ENCODE assay signal across 15 mouse cellular contexts in the genomic region with DNA sequence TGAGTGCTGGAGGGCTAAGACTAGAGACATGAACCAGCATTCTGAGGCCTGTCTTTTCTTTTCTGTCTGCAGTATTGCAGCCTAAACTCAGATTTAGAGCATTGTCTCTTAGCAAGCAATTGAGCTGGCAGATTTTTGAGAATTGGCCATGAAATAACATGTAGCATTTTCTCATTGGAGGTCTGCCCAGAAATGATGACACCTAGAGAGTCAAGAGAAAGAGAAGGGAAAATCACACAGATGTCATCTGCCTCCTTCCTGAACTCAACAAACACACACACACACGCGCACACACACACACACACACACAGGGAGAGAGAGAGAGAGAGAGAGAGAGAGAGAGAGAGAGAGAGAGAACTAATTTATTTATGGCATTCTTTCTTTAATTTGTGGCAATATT.
DNase-seq lines count a peak whose midpoint lies in the region; ATAC-seq and TF ChIP-seq lines count a peak whose summit lies in the region.
"Had no signal": no experiment of that assay in that cellular context is flagged by ENCODE, and none has a peak within 500 bp of the region (broad histone marks: within the 10 kb centered on the region; RNA-seq: fewer than 3 reads in every experiment).

No protein-coding gene starts in this region.

- H3K9me3 ChIP-seq in forebrain, postnatal 0 days (ENCODE audit: low read length): no peaks in the 10 kb centered on the region
- no peaks in the 10 kb centered on the region for H3K9me3 ChIP-seq in forebrain, embryonic 16.5 days (ENCODE audit: control insufficient read depth, low read length)
- H3K9me3 ChIP-seq: embryonic facial prominence, embryonic 13.5 days; forebrain, embryonic 15.5 days; heart, embryonic 10.5 days; midbrain, embryonic 10.5 days had no signal

- no peaks in the 10 kb centered on the region for H3K4me1 ChIP-seq in forebrain, postnatal 0 days (ENCODE audit: insufficient read depth)
- no peaks in the 10 kb centered on the region for H3K4me1 ChIP-seq in forebrain, embryonic 16.5 days (replicated peaks; ENCODE audit: control insufficient read depth, insufficient read depth, low read length)
- H3K4me1 ChIP-seq: embryonic facial prominence, embryonic 13.5 days; forebrain, embryonic 15.5 days; heart, embryonic 10.5 days; midbrain, embryonic 10.5 days had no signal

- 67% methylated on average over 2 of the region's 2 CpGs for WGBS in forebrain, postnatal 0 days
- WGBS in forebrain, embryonic 16.5 days: 65% methylated on average over 2 of the region's 2 CpGs

- H3K27ac ChIP-seq in forebrain, postnatal 0 days (ENCODE audit: low read depth, low read length): no peak overlapping the region
- no peak overlapping the region for H3K27ac ChIP-seq in forebrain, embryonic 16.5 days (ENCODE audit: low read length)
- H3K27ac ChIP-seq: embryonic facial prominence, embryonic 13.5 days; forebrain, embryonic 15.5 days; heart, embryonic 10.5 days; left cerebral cortex, adult 2 months; liver, embryonic 14.5 days; midbrain, embryonic 10.5 days had no signal

- H3K27me3 ChIP-seq in forebrain, postnatal 0 days (ENCODE audit: insufficient read depth, low read length): no peaks in the 10 kb centered on the region
- no peaks in the 10 kb centered on the region for H3K27me3 ChIP-seq in forebrain, embryonic 16.5 days (replicated peaks; ENCODE audit: control insufficient read depth, insufficient read depth, low read length)
- H3K27me3 ChIP-seq: embryonic facial prominence, embryonic 13.5 days; forebrain, embryonic 15.5 days had no signal

- no peak for TF ChIP-seq CTCF in forebrain, postnatal 0 days (IDR thresholded peaks at IDR 0.05; ENCODE audit: low read depth)

- peak; percentile 42; the same call in 1 of the 2 replicates for ATAC-seq in forebrain, postnatal 0 days
- ATAC-seq in forebrain, embryonic 16.5 days: no peak
- ATAC-seq: forebrain, embryonic 15.5 days had no signal

- H3K4me2 ChIP-seq in forebrain, postnatal 0 days (ENCODE audit: low read depth): no peak overlapping the region
- H3K4me2 ChIP-seq in forebrain, embryonic 16.5 days (ENCODE audit: low read length): no peak overlapping the region
- H3K4me2 ChIP-seq: embryonic facial prominence, embryonic 13.5 days; forebrain, embryonic 15.5 days had no signal

- no peak overlapping the region for H3K9ac ChIP-seq in forebrain, postnatal 0 days
- H3K9ac ChIP-seq in forebrain, embryonic 16.5 days (replicated peaks; ENCODE audit: low read depth, low read length): no peak overlapping the region
- H3K9ac ChIP-seq: embryonic facial prominence, embryonic 13.5 days; forebrain, embryonic 15.5 days; liver, embryonic 14.5 days had no signal

- intact Hi-C loops in left cerebral cortex, postnatal 10 days (cut with DNase I): no loop called here

- DNase-seq in forebrain, postnatal 0 days: peak; percentile 68
- peak; percentile 29 for DNase-seq in right cerebral cortex, adult 18-20 months
- no peak for DNase-seq in right cerebral cortex, postnatal 14 days
- DNase-seq in left cerebral cortex, postnatal 10 days (ENCODE audit: extremely low spot score in 1 of 2, low spot score in 2 of 2): peak; percentile 11 to 47
- no peak for DNase-seq in retina, postnatal 1 day
- DNase-seq in adrenal gland, postnatal 4 days (ENCODE audit: low spot score in 2 of 2): no peak
- DNase-seq: kidney, adult 8-10 months; thymus, postnatal 25 days had no signal

- H3K36me3 ChIP-seq in forebrain, postnatal 0 days (ENCODE audit: insufficient read depth): no peaks in the 10 kb centered on the region
- no peaks in the 10 kb centered on the region for H3K36me3 ChIP-seq in forebrain, embryonic 16.5 days (ENCODE audit: control insufficient read depth, insufficient read depth)
- H3K36me3 ChIP-seq: embryonic facial prominence, embryonic 13.5 days; forebrain, embryonic 15.5 days; heart, embryonic 10.5 days; midbrain, embryonic 10.5 days had no signal

- H3K4me3 ChIP-seq in forebrain, postnatal 0 days (ENCODE audit: low read depth, low read length): no peak overlapping the region
- no peak overlapping the region for H3K4me3 ChIP-seq in forebrain, embryonic 16.5 days (replicated peaks; ENCODE audit: low read length)
- H3K4me3 ChIP-seq: embryonic facial prominence, embryonic 13.5 days; forebrain, embryonic 15.5 days; heart, embryonic 10.5 days; left cerebral cortex, adult 2 months; midbrain, embryonic 10.5 days had no signal

Comparison
In these comparisons a context has a peak if more than half of its experiments do, and no peak if none do; other contexts are left out.
1. DNase-seq: peak in forebrain, postnatal 0 days (single experiment), right cerebral cortex, adult 18-20 months (single experiment) and left cerebral cortex, postnatal 10 days (2 of 2); none in right cerebral cortex, postnatal 14 days (single experiment), retina, postnatal 1 day (single experiment) and adrenal gland, postnatal 4 days (0 of 2).